ENCODE assay signal across 28 mouse cellular contexts in the genomic region with DNA sequence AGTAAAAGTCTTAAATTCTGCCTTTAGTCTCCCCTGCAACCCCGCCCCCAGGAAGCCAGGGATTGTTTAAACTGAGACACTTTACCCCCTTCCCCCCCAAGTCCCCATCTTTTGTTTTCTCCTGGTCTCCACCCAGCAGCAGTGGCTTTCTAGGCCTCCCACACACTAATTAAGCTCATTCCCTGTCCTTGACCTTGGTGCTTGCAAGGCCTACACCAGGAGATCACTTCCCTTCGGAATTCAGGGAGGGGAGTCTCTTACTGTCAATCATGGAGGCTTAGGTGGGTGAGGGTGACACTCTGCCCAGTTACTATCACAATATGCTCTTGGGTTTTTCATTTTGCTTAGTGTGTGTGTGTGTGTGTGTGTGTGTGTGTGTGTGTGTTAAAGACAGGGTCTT. TPM values are rescaled to one million over a fixed set of nuclear protein-coding genes. Genes with fewer than 3 reads are reported as not detected.
DNase-seq lines count a peak whose midpoint lies in the region; ATAC-seq lines count a peak whose summit lies in the region.
"Had no signal": no experiment of that assay in that cellular context is flagged by ENCODE, and none has a peak within 500 bp of the region (broad histone marks: within the 10 kb centered on the region; RNA-seq: fewer than 3 reads in every experiment).

No protein-coding gene starts in this region.

- DNase-seq in kidney, adult 9 months, result no peak
- DNase-seq in ES-CJ7 (ENCODE audit: low read depth, low spot score) (peak; percentile 99), ZHBTc4 (ENCODE audit: low read depth, low spot score) (peak; percentile 93)
- DNase-seq in Muller cell, postnatal 12 days (ENCODE audit: inconsistent ontology term), result peak; percentile 1
- DNase-seq in retina, embryonic 14.5 days (ENCODE audit: low spot score), result no peak
- DNase-seq: adrenal gland, adult 8-10 months; adrenal gland, postnatal 25 days; cerebellum, adult 11-12 months; cerebellum, adult 8-10 months; cerebellum, postnatal 10 days; cerebellum, postnatal 36 days; embryo, embryonic 11 days; gastrocnemius, adult 2 months; gastrocnemius, postnatal 14 days; heart, adult 18-20 months; heart, postnatal 14 days; heart, postnatal 4 days had no signal

- no peak overlapping the region for H3K4me3 ChIP-seq in kidney, embryonic 16.5 days (ENCODE audit: low read length)
- no peak overlapping the region for H3K4me3 ChIP-seq in hindbrain, embryonic 16.5 days (ENCODE audit: low read length)
- H3K4me3 ChIP-seq: forebrain, embryonic 10.5 days; forebrain, embryonic 13.5 days; gastrocnemius, adult 2 months; heart, embryonic 13.5 days had no signal

- no peaks in the 10 kb centered on the region for H3K36me3 ChIP-seq in kidney, embryonic 16.5 days (ENCODE audit: insufficient read depth, low read length)
- H3K36me3 ChIP-seq in hindbrain, embryonic 16.5 days (ENCODE audit: control insufficient read depth, insufficient read depth, low read length), result no peaks in the 10 kb centered on the region
- H3K36me3 ChIP-seq: forebrain, embryonic 10.5 days; heart, embryonic 13.5 days had no signal

- no peaks in the 10 kb centered on the region for H3K27me3 ChIP-seq in kidney, embryonic 16.5 days (ENCODE audit: insufficient read depth, low read length)
- H3K27me3 ChIP-seq in hindbrain, embryonic 16.5 days (replicated peaks; ENCODE audit: control insufficient read depth, insufficient read depth, low read length), result no peaks in the 10 kb centered on the region
- H3K27me3 ChIP-seq: forebrain, embryonic 13.5 days; heart, embryonic 13.5 days had no signal

- ATAC-seq in kidney, embryonic 16.5 days (ENCODE audit: low FRiP score, low TSS enrichment), result peak; percentile 59; the same call in 1 of the 2 replicates
- no peak for ATAC-seq in hindbrain, embryonic 16.5 days
- ATAC-seq: activated CD4-positive, CD25-positive, alpha-beta regulatory T cell, adult 4 months; CD4-positive, CD25-positive, alpha-beta regulatory T cell, adult 4 months; forebrain, embryonic 13.5 days; forebrain, embryonic 16.5 days; intestine, postnatal 0 days had no signal

- H3K4me2 ChIP-seq in kidney, embryonic 16.5 days (replicated peaks; ENCODE audit: low read depth, low read length), result no peak overlapping the region
- no peak overlapping the region for H3K4me2 ChIP-seq in hindbrain, embryonic 16.5 days (ENCODE audit: low read length)
- H3K4me2 ChIP-seq: forebrain, embryonic 13.5 days; heart, embryonic 13.5 days; hindbrain, embryonic 14.5 days had no signal

- no peak overlapping the region for H3K27ac ChIP-seq in kidney, embryonic 16.5 days (ENCODE audit: low read length)
- no peak overlapping the region for H3K27ac ChIP-seq in hindbrain, embryonic 16.5 days (ENCODE audit: low read depth, low read length)
- H3K27ac ChIP-seq: forebrain, embryonic 10.5 days; forebrain, embryonic 13.5 days; gastrocnemius, adult 2 months; heart, embryonic 13.5 days; hindbrain, embryonic 14.5 days had no signal

- H3K9me3 ChIP-seq in kidney, embryonic 16.5 days (ENCODE audit: low read length), result peaks cover 11% of the 10 kb centered on the region; the same call in 1 of the 2 replicates
- H3K9me3 ChIP-seq in hindbrain, embryonic 16.5 days (ENCODE audit: control insufficient read depth, low read length), result peaks cover 5% of the 10 kb centered on the region; the same call in 1 of the 2 replicates

- no peak overlapping the region for H3K9ac ChIP-seq in kidney, embryonic 16.5 days (replicated peaks; ENCODE audit: low read length)
- H3K9ac ChIP-seq in hindbrain, embryonic 16.5 days (ENCODE audit: low read depth, low read length), result no peak overlapping the region
- H3K9ac ChIP-seq: forebrain, embryonic 13.5 days; heart, embryonic 13.5 days; hindbrain, embryonic 14.5 days had no signal

- H3K4me1 ChIP-seq in kidney, embryonic 16.5 days (ENCODE audit: insufficient read depth, low read length), result no peaks in the 10 kb centered on the region
- H3K4me1 ChIP-seq in hindbrain, embryonic 16.5 days (ENCODE audit: control insufficient read depth, insufficient read depth, low read depth, low read length), result no peaks in the 10 kb centered on the region
- H3K4me1 ChIP-seq: forebrain, embryonic 13.5 days; heart, embryonic 13.5 days had no signal

- WGBS in kidney, embryonic 16.5 days, result 43% methylated on average over 2 of the region's 2 CpGs
- 39% methylated on average over 2 of the region's 2 CpGs for WGBS in hindbrain, embryonic 16.5 days

RNA-seq across cellular contexts. Expression of a gene that starts 43.8 kb away (rescaled TPM):
- 26.3 and 32.8 TPM in 2 replicates for polyA plus RNA-seq in kidney, embryonic 16.5 days (2015; fragmentation: Nextera tagmentation; extraction: Ambion mirVana)
- 9.1 and 11.6 TPM in 2 replicates for polyA plus RNA-seq in hindbrain, embryonic 16.5 days (2015; fragmentation: Nextera tagmentation; extraction: Ambion mirVana)

RNA-seq across cellular contexts. Expression of a gene that starts 57.3 kb away (rescaled TPM):
- polyA plus RNA-seq in kidney, embryonic 16.5 days (2015; fragmentation: Nextera tagmentation; extraction: Ambion mirVana), result 5.2 and 6.5 TPM in 2 replicates
- 3.4 and 14.1 TPM in 2 replicates for polyA plus RNA-seq in hindbrain, embryonic 16.5 days (2015; fragmentation: Nextera tagmentation; extraction: Ambion mirVana)
- polyA plus RNA-seq: activated CD4-positive, CD25-positive, alpha-beta regulatory T cell, adult 4 months; C2C12; CD4-positive, CD25-positive, alpha-beta regulatory T cell, adult 4 months had no signal

Comparison
In these comparisons a context has a peak if more than half of its experiments do, and no peak if none do; other contexts are left out.
1. DNase-seq: peak in ES-CJ7 (single experiment), Muller cell, postnatal 12 days (single experiment) and ZHBTc4 (single experiment); none in kidney, adult 9 months (single experiment) and retina, embryonic 14.5 days (single experiment).